Mouse (Mus musculus): ENCODE results near the gene D430041D05Rik.

- no peak for TF ChIP-seq TAL1 (IDR thresholded peaks at IDR 0.05; ENCODE audit: low read length)
- no peak for TF ChIP-seq GATA1 (IDR thresholded peaks at IDR 0.05; ENCODE audit: low read length)
These were observed 274.9 kb downstream of the D430041D05Rik start for GRCm38 (mm10) chr2:104135920-104136319.

All from erythroblast, embryonic 14.5 days (primary cell).